Mouse (Mus musculus) cortical plate, adult 2 months (tissue): ENCODE data around the gene Hoxa11.

Experiments used
- CTCF ChIP-seq: fragments of 200-500 bp; IDR thresholded peaks from 2 replicates; pipeline ENCODE4 v1.5.1; 2011; ENCODE audit warnings: mild to moderate bottlenecking, control low read depth, low read length; ENCODE audit not compliant: insufficient read depth; ENCODE audit errors: extremely low read depth
- POLR2A ChIP-seq: fragments of 200-500 bp; IDR thresholded peaks from 2 replicates; pipeline ENCODE4 v1.6.1; 2011; ENCODE audit warnings: mild to moderate bottlenecking, low read length, control low read depth; ENCODE audit not compliant: insufficient read depth; ENCODE audit errors: extremely low read depth

DNA sequence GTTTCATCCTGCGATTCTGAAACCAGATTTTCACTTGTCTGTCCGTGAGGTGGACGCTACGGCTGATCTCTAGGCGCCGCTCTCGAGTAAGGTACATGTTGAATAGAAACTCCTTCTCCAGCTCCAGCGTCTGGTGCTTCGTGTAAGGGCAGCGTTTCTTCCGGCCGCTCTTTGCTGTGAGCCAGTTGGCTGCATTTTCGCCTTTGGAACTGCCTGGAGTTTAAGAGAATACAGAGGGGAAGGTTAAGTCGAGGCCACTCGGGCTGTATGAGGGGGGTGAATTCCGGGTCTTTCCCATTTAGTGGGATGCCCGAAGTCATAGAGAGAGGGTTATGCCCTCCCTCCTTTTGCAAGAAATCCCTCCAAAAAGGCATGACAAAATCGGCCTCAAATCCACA lies 13.0 kb downstream of the Hoxa11 start:
- no peak for TF ChIP-seq CTCF
- TF ChIP-seq POLR2A = no peak
